Mouse (Mus musculus): ENCODE measurements around the gene Olfr769.
"Not testable (repeated sequence)": the region's sequence is repeated elsewhere in the genome, so short reads cannot be mapped to it uniquely, and the experiment has no call there.

Olfr769 gene

GRCm38 (mm10) chr10:129117761-129118160 lies at the start of gene Olfr769:
Olfr769 (minus strand) TSS chr10:129117861.
- no peak for DNase-seq (ENCODE audit: extremely low spot score, low read depth, low spot score)

- no peak for DNase-seq (ENCODE audit: extremely low spot score, low read depth, low spot score)
Measured at GRCm38 (mm10) chr10:129164651-129165050, 47.0 kb upstream of the Olfr769 start, which contains the start of gene Olfr771. Olfr771 (minus strand) TSS chr10:129164751.

GRCm38 (mm10) chr10:129138898-129139297 lies 21.2 kb upstream of the Olfr769 start, which contains the start of gene Olfr770:
Olfr770 (minus strand) TSS chr10:129138998.
- DNase-seq (ENCODE audit: extremely low spot score, low read depth, low spot score) = no peak

- DNase-seq (ENCODE audit: extremely low spot score, low read depth, low spot score) = no peak
Measured at GRCm38 (mm10) chr10:129115146-129115545, 2.5 kb downstream of the Olfr769 start.

- no peak for DNase-seq (ENCODE audit: extremely low spot score, low read depth, low spot score)
Measured at GRCm38 (mm10) chr10:129101231-129101630, 16.4 kb downstream of the Olfr769 start.

- no peak for DNase-seq (ENCODE audit: extremely low spot score, low read depth, low spot score)
Measured at GRCm38 (mm10) chr10:129099275-129099674, 18.4 kb downstream of the Olfr769 start, which contains the start of gene Olfr768. Olfr768 (minus strand) TSS chr10:129099375.

GRCm38 (mm10) chr10:129082810-129083209 lies 34.9 kb downstream of the Olfr769 start, which contains the start of gene Olfr767:
Olfr767 (minus strand) TSS chr10:129082910.
- not testable (repeated sequence) for DNase-seq (ENCODE audit: extremely low spot score, low read depth, low spot score)

GRCm38 (mm10) chr10:129068877-129069276 lies 48.8 kb downstream of the Olfr769 start, which contains the start of gene Olfr766-ps1:
Olfr766-ps1 (minus strand) TSS chr10:129068977.
- no peak for DNase-seq (ENCODE audit: extremely low spot score, low read depth, low spot score)

Measured in hindlimb bud, embryonic 11.5 days (tissue).